Mouse (Mus musculus) small intestine, adult 2 months (tissue): ENCODE measurements around the gene Asphd1. TPM values are rescaled to one million over a fixed set of nuclear protein-coding genes. Genes with fewer than 3 reads are reported as not detected.
A peak's percentile ranks its signal among the peaks of the same experiment; 100 is the strongest.

Experiments
- H3K27ac ChIP-seq: fragments of 200-500 bp; 2 replicates; pipeline ENCODE4 v1.5.1; 2012; ENCODE audit warnings: low read depth, low read length, control low read depth, inconsistent platforms; ENCODE audit not compliant: insufficient read depth
- H3K27me3 ChIP-seq: fragments of 200-500 bp; 2 replicates; pipeline ENCODE4 v1.6.1; 2012; ENCODE audit warnings: mild to moderate bottlenecking, moderate library complexity, low read length, inconsistent platforms; ENCODE audit not compliant: control insufficient read depth, insufficient read depth
- H3K36me3 ChIP-seq: fragments of 200-500 bp; 2 replicates; pipeline ENCODE4 v1.6.1; 2012; ENCODE audit warnings: mild to moderate bottlenecking, low read length, control low read depth, inconsistent platforms; ENCODE audit not compliant: control insufficient read depth, insufficient read depth
- H3K4me1 ChIP-seq: fragments of 200-500 bp; 2 replicates; pipeline ENCODE4 v1.6.1; 2012; ENCODE audit warnings: low read length, inconsistent platforms, mixed read lengths; ENCODE audit not compliant: control insufficient read depth, insufficient read depth, insufficient read length
- H3K4me3 ChIP-seq: fragments of 200-500 bp; 2 replicates; pipeline ENCODE4 v1.5.1; 2012; ENCODE audit warnings: low read depth, mild to moderate bottlenecking, control low read depth, inconsistent platforms, low read length, moderate library complexity
- CTCF ChIP-seq: fragments of 200-500 bp; IDR thresholded peaks from 2 replicates; pipeline ENCODE4 v1.5.1; 2012; ENCODE audit warnings: low read depth, mild to moderate bottlenecking, control low read depth, inconsistent platforms, low read length, moderate library complexity, mixed read lengths; ENCODE audit not compliant: insufficient replicate concordance, insufficient read length; ENCODE audit errors: extremely low read depth
- POLR2A ChIP-seq: fragments of 200-500 bp; IDR thresholded peaks from 2 replicates; pipeline ENCODE4 v1.6.1; 2012; ENCODE audit warnings: low read depth, mild to moderate bottlenecking, control low read depth, inconsistent platforms, low read length, moderate library complexity
- WGBS: fragments of 180-500 bp; shearing (Covaris S2); methylation state at CpG from one replicate; pipeline ENCODE4 v1.1.7; 2018; 5-methylcytosine and 5-hydroxymethylcytosine counted together
- polyA plus RNA-seq: library from polyadenylated mRNA; depleted of rRNA; stranded (reverse); fragments of >200 nt; gene quantifications from 2 replicates; pipeline ENCODE4 v1.2.3, GENCODE M21; 2012

Asphd1 gene
- polyA plus RNA-seq, 1 experiment, result 0.19 TPM

DNA sequence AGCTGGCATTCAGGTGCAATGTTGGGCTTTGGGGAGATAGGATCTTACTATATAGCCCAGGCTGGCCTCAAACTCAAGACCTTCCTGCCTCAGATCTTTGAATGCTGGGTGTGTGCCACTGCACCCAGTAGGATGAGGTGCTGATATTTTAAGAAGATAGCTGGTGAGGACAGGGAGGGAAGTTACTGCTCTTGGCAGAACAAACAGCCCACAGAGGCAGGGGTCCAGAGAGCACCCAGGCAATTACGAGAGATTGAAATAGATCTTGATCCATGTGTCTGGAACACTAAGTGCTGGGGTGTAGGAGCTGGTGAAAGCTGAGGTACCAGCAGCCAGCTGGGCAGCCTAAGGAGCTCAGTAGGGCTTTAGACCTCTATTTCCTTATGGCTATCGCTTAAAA is 32.2 kb upstream of the Asphd1 start:
- Histone ChIP-seq H3K36me3 (peaks cover 35% of the 10 kb centered on the region), H3K27ac (peak overlapping the region; percentile 19; the same call in 1 of the 2 replicates), H3K4me1 (peaks cover 37% of the 10 kb centered on the region), H3K27me3 (no peaks in the 10 kb centered on the region), H3K4me3 (no peak overlapping the region)
- no peak for TF ChIP-seq POLR2A
- no peak for TF ChIP-seq CTCF
- 74% methylated on average over 2 of the region's 2 CpGs for WGBS

DNA sequence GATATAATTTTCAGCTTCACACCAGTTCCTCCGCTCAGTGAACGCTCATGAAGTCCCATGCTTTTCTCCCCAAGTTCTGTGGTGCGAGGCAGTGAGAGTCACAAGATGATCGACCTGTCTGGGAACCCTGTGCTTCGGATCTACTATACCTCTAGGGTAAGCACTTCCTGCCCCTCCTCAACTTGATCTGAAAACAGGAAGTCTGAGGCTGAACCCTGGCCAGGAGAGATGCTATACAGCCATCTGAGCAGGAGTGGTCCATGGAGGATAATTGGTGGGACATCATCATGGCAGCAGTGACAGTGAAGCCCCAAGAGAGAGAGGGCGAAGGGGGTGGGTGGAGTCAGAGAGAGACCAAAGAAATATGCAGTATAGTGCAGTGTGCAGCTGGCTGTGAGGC is 29.5 kb upstream of the Asphd1 start:
- H3K4me3 ChIP-seq, result no peak overlapping the region
- WGBS, result 82% methylated on average over 6 of the region's 6 CpGs
- peaks cover 30% of the 10 kb centered on the region for H3K36me3 ChIP-seq
- H3K27me3 ChIP-seq, result no peaks in the 10 kb centered on the region
- peaks cover 38% of the 10 kb centered on the region for H3K4me1 ChIP-seq
- TF ChIP-seq CTCF (no peak), POLR2A (no peak)
- no peak overlapping the region for H3K27ac ChIP-seq

DNA sequence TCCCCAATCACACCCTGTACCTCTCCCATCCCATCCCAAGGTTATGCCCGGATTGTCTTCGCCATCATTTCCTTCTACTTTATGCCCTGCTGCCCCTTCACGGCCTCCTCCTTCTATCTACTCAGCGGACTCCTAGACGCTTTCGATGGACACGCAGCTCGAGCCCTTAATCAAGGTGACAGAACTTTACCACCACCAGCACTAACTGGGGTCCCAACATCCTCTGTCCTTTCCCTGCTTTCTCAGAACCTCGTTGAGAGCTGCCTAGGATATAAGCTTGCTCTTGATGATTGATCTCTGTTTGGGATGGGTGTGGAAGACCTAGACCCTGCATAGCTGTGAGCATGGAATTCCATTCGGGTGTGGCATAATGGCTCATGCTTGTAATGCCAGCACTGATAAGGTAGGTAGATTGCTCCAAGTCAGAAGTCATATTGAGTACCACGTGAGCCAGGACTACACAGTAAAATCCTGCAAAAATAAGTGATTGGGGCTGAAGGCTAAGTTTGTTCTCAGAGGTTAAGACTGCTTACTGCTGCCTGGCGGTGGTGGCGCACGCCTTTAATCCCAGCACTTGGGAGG is 27.6 kb upstream of the Asphd1 start:
- H3K27me3 ChIP-seq, result no peaks in the 10 kb centered on the region
- TF ChIP-seq POLR2A, result no peak
- peak overlapping the region; percentile 97 for H3K27ac ChIP-seq
- H3K4me1 ChIP-seq, result peaks cover 24% of the 10 kb centered on the region
- H3K36me3 ChIP-seq, result peaks cover 30% of the 10 kb centered on the region
- peak overlapping the region; percentile 90 for H3K4me3 ChIP-seq
- WGBS, result 6% methylated on average over 14 of the region's 14 CpGs

GRCm38 (mm10) chr7:126975950-126976866 is 26.8 kb upstream of the Asphd1 start, which contains the start of gene Cdiptos:
Gene Cdiptos (minus strand): TSS chr7:126976098.
- Histone ChIP-seq H3K4me3 (peak within 1 kb of the TSS; percentile 90), H3K4me1 (peaks cover 18% of the 10 kb centered on the region), H3K36me3 (peaks cover 29% of the 10 kb centered on the region), H3K27me3 (no peaks in the 10 kb centered on the region), H3K27ac (peak within 1 kb of the TSS; percentile 99)
- TF ChIP-seq CTCF (peak; percentile 90), POLR2A (peak; percentile 25; the same call in 1 of the 2 replicates)
- WGBS, result under 1% methylated on average over 55 of the region's 55 CpGs

GRCm38 (mm10) chr7:126975893-126975949 is 26.3 kb upstream of the Asphd1 start, which contains the start of gene Cdipt:
Gene Cdipt (plus strand): TSS chr7:126975914.
- 0% methylated on average over 1 of the region's 1 CpGs for WGBS
- Histone ChIP-seq H3K27me3 (no peaks in the 10 kb centered on the region), H3K4me3 (peak within 1 kb of the TSS; percentile 90), H3K36me3 (peaks cover 26% of the 10 kb centered on the region), H3K4me1 (peaks cover 16% of the 10 kb centered on the region), H3K27ac (peak within 1 kb of the TSS; percentile 99)
- TF ChIP-seq CTCF, result no peak
- TF ChIP-seq POLR2A, result no peak

- peak overlapping the region; percentile 90 for H3K4me3 ChIP-seq
- 5% methylated on average over 8 of the region's 8 CpGs for whole genome bisulfite sequencing
- no peak for TF ChIP-seq POLR2A
- no peak for TF ChIP-seq CTCF
- peaks cover 16% of the 10 kb centered on the region for H3K4me1 ChIP-seq
- H3K36me3 ChIP-seq, result peaks cover 26% of the 10 kb centered on the region
- H3K27ac ChIP-seq, result peak overlapping the region; percentile 48; the same call in 1 of the 2 replicates
- no peaks in the 10 kb centered on the region for H3K27me3 ChIP-seq
Observed at GRCm38 (mm10) chr7:126975493-126975892, 26.1 kb upstream of the Asphd1 start.

DNA sequence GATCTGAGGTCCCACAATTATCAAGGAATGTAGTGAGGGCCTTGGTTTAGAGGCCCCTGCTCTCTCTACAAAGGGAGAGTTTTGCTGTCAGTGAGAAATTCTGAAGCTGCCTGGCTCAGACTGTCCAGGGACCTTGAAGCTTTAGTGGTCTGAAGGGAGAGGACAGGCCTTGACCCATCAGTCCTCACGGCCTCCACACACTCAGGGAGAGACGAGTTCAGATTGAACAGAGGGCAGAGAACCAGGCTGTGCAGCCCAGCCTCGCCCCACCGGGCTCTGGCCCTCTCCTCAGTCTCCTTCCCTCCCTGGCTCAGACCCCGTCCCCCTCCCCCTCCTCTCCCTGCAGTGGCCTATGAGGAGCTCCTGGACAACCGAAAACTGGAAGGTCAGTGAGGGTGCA is 18.0 kb upstream of the Asphd1 start:
- H3K27ac ChIP-seq, result no peak overlapping the region
- H3K27me3 ChIP-seq, result no peaks in the 10 kb centered on the region
- no peak for TF ChIP-seq POLR2A
- H3K4me3 ChIP-seq, result no peak overlapping the region
- no peaks in the 10 kb centered on the region for H3K4me1 ChIP-seq
- H3K36me3 ChIP-seq, result no peaks in the 10 kb centered on the region
- 83% methylated on average over 6 of the region's 6 CpGs for WGBS

GRCm38 (mm10) chr7:126965568-126965967 is 16.2 kb upstream of the Asphd1 start:
- Histone ChIP-seq H3K4me3 (no peak overlapping the region), H3K27ac (no peak overlapping the region), H3K4me1 (no peaks in the 10 kb centered on the region), H3K36me3 (no peaks in the 10 kb centered on the region), H3K27me3 (no peaks in the 10 kb centered on the region)
- 18% methylated on average over 3 of the region's 3 CpGs for WGBS
- no peak for TF ChIP-seq POLR2A
- no peak for TF ChIP-seq CTCF
